Mouse (Mus musculus) small intestine, adult 2 months (tissue): ENCODE data around the gene Tespa1. TPM values are rescaled to one million over a fixed set of nuclear protein-coding genes. Genes with fewer than 3 reads are reported as not detected.
"Not testable (repeated sequence)": the region's sequence is repeated elsewhere in the genome, so short reads cannot be mapped to it uniquely, and the experiment has no call there.

ENCODE experiments used
- H3K27ac ChIP-seq: fragments of 200-500 bp; 2 replicates; pipeline ENCODE4 v1.5.1; 2012; ENCODE audit warnings: low read depth, low read length, control low read depth, inconsistent platforms; ENCODE audit not compliant: insufficient read depth
- H3K27me3 ChIP-seq: fragments of 200-500 bp; 2 replicates; pipeline ENCODE4 v1.6.1; 2012; ENCODE audit warnings: mild to moderate bottlenecking, moderate library complexity, low read length, inconsistent platforms; ENCODE audit not compliant: control insufficient read depth, insufficient read depth
- H3K36me3 ChIP-seq: fragments of 200-500 bp; 2 replicates; pipeline ENCODE4 v1.6.1; 2012; ENCODE audit warnings: mild to moderate bottlenecking, low read length, control low read depth, inconsistent platforms; ENCODE audit not compliant: control insufficient read depth, insufficient read depth
- H3K4me1 ChIP-seq: fragments of 200-500 bp; 2 replicates; pipeline ENCODE4 v1.6.1; 2012; ENCODE audit warnings: low read length, inconsistent platforms, mixed read lengths; ENCODE audit not compliant: control insufficient read depth, insufficient read depth, insufficient read length
- H3K4me3 ChIP-seq: fragments of 200-500 bp; 2 replicates; pipeline ENCODE4 v1.5.1; 2012; ENCODE audit warnings: low read depth, mild to moderate bottlenecking, control low read depth, inconsistent platforms, low read length, moderate library complexity
- CTCF ChIP-seq: fragments of 200-500 bp; IDR thresholded peaks from 2 replicates; pipeline ENCODE4 v1.5.1; 2012; ENCODE audit warnings: low read depth, mild to moderate bottlenecking, control low read depth, inconsistent platforms, low read length, moderate library complexity, mixed read lengths; ENCODE audit not compliant: insufficient replicate concordance, insufficient read length; ENCODE audit errors: extremely low read depth
- POLR2A ChIP-seq: fragments of 200-500 bp; IDR thresholded peaks from 2 replicates; pipeline ENCODE4 v1.6.1; 2012; ENCODE audit warnings: low read depth, mild to moderate bottlenecking, control low read depth, inconsistent platforms, low read length, moderate library complexity
- WGBS: fragments of 180-500 bp; shearing (Covaris S2); methylation state at CpG from one replicate; pipeline ENCODE4 v1.1.7; 2018; 5-methylcytosine and 5-hydroxymethylcytosine counted together
- polyA plus RNA-seq: library from polyadenylated mRNA; depleted of rRNA; stranded (reverse); fragments of >200 nt; gene quantifications from 2 replicates; pipeline ENCODE4 v1.2.3, GENCODE M21; 2012

Gene Tespa1
- polyA plus RNA-seq, 1 experiment, result 0.25 TPM

DNA sequence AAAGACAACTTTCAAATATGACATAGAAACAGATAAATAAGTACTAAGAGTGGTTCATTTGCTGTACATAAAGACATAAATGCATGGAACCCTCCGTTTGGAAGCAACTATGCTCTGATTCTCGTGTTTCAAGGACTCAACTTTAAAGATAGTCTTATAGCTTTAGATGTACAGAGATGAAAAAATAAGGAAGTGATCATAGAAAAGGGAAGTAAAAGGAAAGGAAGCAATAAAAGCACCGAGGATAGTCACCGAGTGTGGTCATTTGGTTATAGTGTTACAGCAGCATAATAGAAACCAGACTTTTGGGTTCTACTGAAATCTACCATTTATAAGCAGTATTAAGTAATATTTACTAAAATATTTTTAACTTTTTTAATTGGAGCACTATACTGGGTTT is 4.0 kb upstream of the Tespa1 start:
- no peaks in the 10 kb centered on the region for H3K4me1 ChIP-seq
- H3K27me3 ChIP-seq, result no peaks in the 10 kb centered on the region
- H3K27ac ChIP-seq, result no peak overlapping the region
- no peaks in the 10 kb centered on the region for H3K36me3 ChIP-seq
- no peak overlapping the region for H3K4me3 ChIP-seq
- 49% methylated on average over 4 of the region's 4 CpGs for WGBS
- TF ChIP-seq POLR2A (no peak), CTCF (no peak)

DNA sequence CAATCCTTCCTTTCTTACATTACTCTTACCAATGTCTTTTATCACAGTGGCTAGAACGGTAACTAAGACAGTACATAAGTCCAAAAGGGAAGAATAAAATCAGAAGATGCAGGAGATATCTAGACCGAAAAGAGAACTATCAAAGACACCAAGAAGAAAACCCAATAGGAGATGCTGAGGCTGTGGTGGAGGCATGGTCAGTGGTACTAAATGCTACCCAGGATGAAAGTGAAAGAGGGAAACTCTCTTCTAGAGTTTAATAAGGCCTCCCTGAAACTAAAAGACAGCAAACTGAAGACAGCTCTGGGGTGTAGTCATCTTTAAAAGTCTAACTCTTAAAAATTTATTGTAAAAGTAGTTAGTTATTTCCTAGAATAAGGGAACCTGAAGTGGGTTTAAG is 2.0 kb upstream of the Tespa1 start:
- no peaks in the 10 kb centered on the region for H3K4me1 ChIP-seq
- H3K4me3 ChIP-seq, result no peak overlapping the region
- H3K27ac ChIP-seq, result no peak overlapping the region
- WGBS, result 81% methylated on average over 2 of the region's 2 CpGs
- no peaks in the 10 kb centered on the region for H3K27me3 ChIP-seq
- H3K36me3 ChIP-seq, result no peaks in the 10 kb centered on the region
- TF ChIP-seq CTCF (no peak), POLR2A (no peak)

DNA sequence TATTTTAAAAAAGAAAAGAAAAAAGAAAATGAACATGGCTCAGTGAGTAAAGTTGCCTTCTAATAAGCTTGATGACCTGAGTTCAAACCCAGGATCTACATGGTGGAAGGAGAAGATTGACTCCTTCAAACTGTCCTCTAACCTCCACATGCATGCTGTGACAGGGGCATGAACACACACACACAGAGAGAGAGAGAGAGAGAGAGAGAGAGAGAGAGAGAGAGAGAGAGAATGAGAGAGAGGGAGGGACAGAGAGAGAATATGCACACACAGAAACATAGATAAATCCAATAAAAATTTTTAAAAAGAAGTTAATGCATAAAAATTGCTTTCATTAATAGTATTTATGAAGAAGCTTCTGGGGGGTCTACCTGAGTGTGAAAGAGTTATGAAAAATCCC is 608 bp upstream of the Tespa1 start:
- Histone ChIP-seq H3K4me1 (no peaks in the 10 kb centered on the region), H3K4me3 (no peak overlapping the region), H3K27ac (no peak overlapping the region), H3K27me3 (no peaks in the 10 kb centered on the region), H3K36me3 (no peaks in the 10 kb centered on the region)
- no peak for TF ChIP-seq POLR2A
- TF ChIP-seq CTCF, result no peak

DNA sequence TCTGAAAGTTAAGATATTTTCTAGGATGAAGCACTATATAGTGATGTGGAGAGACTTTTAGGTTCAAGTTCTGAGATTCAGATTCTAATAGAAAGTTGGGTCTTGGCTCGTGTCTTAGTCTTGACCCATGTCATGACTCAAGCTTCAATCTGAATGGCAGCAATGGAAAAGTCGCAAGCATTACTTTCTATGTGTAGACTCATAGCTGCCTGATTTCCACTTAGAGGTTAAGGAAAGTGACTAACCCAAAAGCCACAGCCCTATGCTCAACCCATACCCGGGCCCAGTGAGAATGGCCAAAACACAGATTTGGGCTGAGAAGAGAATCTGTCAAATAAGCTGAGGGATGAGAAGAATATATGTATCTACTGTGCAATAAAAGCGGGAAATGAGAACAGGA is 1.6 kb downstream of the Tespa1 start:
- Histone ChIP-seq H3K36me3 (no peaks in the 10 kb centered on the region), H3K4me1 (no peaks in the 10 kb centered on the region), H3K27me3 (no peaks in the 10 kb centered on the region), H3K27ac (no peak overlapping the region), H3K4me3 (no peak overlapping the region)
- TF ChIP-seq CTCF, result no peak
- WGBS, result 74% methylated on average over 4 of the region's 4 CpGs

DNA sequence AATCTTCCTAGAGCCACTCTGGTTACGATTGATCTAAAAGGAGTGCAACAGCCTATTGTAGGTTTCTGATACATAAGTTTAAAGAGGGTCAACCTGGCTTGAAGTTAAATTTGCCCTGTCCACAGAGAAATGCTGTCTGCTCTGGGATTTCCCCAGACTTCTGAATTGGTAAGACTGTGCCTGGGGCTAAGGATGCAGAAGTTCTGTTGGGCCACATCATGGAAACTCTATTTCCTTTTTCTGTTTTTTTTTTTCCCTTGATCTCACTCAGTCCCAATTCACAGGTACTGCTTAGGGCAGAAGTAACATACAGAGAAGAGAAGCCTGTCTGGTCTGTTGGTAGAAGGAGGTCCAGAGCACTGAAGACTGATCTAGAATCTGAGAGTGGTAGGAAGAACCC is 8.0 kb downstream of the Tespa1 start:
- Histone ChIP-seq H3K27me3 (no peaks in the 10 kb centered on the region), H3K36me3 (no peaks in the 10 kb centered on the region), H3K4me3 (no peak overlapping the region), H3K4me1 (no peaks in the 10 kb centered on the region), H3K27ac (no peak overlapping the region)
- 80% methylated on average over 1 of the region's 1 CpGs for WGBS
- no peak for TF ChIP-seq POLR2A
- no peak for TF ChIP-seq CTCF

DNA sequence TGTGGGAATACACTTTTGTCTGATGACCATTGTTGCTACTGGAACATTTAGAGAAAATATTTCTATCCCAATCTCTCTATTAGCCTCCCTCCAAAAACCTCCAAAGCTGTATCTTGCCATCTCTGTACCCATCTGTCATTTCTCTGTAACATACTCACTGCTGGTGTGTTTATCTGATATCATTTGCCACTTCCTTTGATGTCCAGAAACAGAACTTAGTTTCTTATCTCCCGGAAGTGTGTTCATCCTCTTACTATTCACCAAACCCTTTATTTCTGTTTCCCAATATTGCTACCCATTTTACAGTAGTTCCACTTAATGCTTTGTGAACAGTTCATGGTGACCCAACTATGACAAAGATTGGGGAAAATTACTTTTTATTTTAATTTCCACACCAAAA is 13.7 kb downstream of the Tespa1 start:
- WGBS, result 53% methylated on average over 1 of the region's 1 CpGs
- H3K27ac ChIP-seq, result no peak overlapping the region
- no peaks in the 10 kb centered on the region for H3K4me1 ChIP-seq
- TF ChIP-seq CTCF, result no peak
- TF ChIP-seq POLR2A, result no peak
- no peaks in the 10 kb centered on the region for H3K36me3 ChIP-seq
- no peaks in the 10 kb centered on the region for H3K27me3 ChIP-seq
- no peak overlapping the region for H3K4me3 ChIP-seq

DNA sequence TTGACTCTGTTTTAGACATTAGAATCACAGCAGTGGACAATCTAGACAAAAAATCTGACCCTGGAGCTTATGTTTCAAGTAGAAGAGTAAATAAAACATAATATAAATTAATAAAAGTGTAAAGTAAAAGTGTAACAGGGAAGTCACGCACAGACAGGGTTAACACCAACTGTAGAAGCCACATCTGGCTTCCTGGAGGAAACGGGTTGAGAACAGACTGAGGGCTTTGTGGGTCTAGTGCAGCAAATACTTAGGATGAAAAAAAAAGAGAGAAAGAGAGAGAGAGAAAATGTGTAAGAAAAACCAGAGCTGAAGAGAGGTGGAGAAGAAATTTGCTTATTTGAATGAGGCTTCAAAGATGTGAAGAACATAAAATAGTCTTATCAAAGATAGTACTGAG is 14.9 kb downstream of the Tespa1 start:
- no peaks in the 10 kb centered on the region for H3K4me1 ChIP-seq
- H3K36me3 ChIP-seq, result no peaks in the 10 kb centered on the region
- no peak for TF ChIP-seq POLR2A
- TF ChIP-seq CTCF, result no peak
- H3K27ac ChIP-seq, result no peak overlapping the region
- no peaks in the 10 kb centered on the region for H3K27me3 ChIP-seq
- WGBS, result 40% methylated on average over 2 of the region's 2 CpGs
- H3K4me3 ChIP-seq, result no peak overlapping the region

DNA sequence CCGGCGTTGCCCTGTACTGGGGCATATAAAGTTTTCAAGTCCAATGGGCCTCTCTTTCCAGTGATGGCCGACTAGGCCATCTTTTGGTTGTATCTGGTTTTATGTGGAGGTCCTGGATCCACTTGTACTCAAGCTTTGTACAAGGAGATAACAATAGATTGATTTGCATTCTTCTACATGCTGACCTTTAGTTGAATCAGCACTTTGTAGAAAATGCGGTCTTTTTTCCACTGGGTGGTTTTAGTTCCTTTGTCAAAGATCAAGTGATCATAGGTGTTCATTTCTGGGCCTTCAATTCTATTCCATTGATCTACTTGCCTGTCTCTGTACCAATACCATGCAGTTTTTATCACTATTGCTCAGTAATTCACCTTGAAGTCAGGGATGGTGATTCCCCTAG is 17.4 kb downstream of the Tespa1 start:
- WGBS, result 85% methylated on average over 4 of the region's 4 CpGs
- not testable (repeated sequence) for H3K4me1 ChIP-seq, H3K27me3 ChIP-seq, H3K36me3 ChIP-seq, H3K4me3 ChIP-seq, H3K27ac ChIP-seq

DNA sequence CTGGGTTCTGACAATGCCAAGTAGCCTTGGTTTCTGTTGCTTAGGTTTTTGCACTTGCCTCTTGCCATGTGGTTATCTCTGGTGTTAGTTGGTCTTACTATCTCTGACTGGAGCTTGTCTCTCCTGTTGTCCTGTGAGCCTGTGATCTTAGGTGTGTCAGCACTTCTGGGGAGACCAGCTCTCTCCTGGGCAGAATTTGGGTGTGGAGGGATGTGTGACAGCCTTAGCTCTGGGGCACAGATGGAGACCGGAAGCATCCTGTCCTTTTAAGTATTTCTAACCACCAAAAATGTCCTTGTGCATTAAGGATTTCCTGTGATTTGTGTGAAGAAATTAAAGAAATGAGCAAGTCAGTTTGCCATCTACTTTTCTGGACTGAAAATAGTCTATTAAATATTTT is 21.4 kb downstream of the Tespa1 start:
- TF ChIP-seq POLR2A, result no peak
- no peak for TF ChIP-seq CTCF
- no peaks in the 10 kb centered on the region for H3K36me3 ChIP-seq
- no peaks in the 10 kb centered on the region for H3K4me1 ChIP-seq
- no peak overlapping the region for H3K27ac ChIP-seq
- WGBS, result 81% methylated on average over 1 of the region's 1 CpGs
- no peaks in the 10 kb centered on the region for H3K27me3 ChIP-seq
- H3K4me3 ChIP-seq, result no peak overlapping the region
